Mouse (Mus musculus) embryo, embryonic 11.5 days (tissue): Measurements from ENCODE around the gene Ndufb5.
"Not testable (repeated sequence)": the region's sequence is repeated elsewhere in the genome, so short reads cannot be mapped to it uniquely, and the experiment has no call there.

Source experiments
- DNase-seq: peaks from one replicate; pipeline ENCODE4 v3.0.0-alpha.2; 2012; ENCODE audit warnings: low read depth, low spot score

Gene Ndufb5

GRCm38 (mm10) chr3:32736244-32737171 is at the start of gene Ndufb5:
Ndufb5 (plus strand) TSS chr3:32736990.
- DNase-seq: peak; percentile 96

GRCm38 (mm10) chr3:32687156-32687555 is 49.6 kb upstream of the Ndufb5 start:
- no peak for DNase-seq

- DNase-seq: no peak
Measured at GRCm38 (mm10) chr3:32689567-32689999, 47.2 kb upstream of the Ndufb5 start.

DNA sequence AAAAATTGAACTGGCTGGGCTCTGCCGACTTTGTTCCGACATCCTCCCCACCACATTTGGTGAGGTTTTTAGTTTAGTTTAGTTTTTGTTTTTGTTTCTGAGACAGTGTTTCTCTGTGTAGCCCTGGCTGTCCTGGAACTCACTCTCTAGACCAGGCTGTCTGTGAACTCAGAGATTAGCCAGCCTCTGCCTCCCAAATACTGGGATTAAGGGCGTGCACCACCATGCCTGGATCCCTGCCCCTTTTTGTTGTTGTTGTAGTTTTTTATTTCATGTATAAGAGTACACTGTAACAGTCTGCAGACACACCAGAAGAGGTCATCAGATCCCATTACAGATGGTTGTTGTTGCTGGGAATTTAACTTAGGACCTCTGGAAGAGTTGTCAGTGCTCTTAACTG is 46.8 kb upstream of the Ndufb5 start:
- DNase-seq: no peak

DNA sequence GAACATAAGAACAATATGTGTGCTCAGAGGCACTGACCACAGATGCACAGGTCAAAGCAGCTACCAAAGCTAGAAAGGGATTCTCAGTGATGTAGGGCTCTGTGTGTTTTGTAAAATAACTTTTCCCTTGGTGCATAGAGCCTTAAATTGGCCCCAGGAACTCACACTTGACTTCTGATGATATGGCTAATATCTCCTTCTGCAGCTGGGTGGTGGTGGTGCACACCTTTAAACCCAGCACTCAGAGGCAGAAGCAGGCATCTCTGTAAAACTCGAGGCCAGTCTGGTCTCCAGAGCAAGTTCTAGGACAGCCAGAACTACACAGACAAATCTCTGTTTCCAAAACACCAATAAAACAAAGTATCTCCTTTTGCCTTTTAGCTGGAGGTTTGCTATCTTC is 45.9 kb upstream of the Ndufb5 start:
- DNase-seq: no peak

GRCm38 (mm10) chr3:32691841-32692240 is 44.9 kb upstream of the Ndufb5 start:
- no peak for DNase-seq

GRCm38 (mm10) chr3:32694211-32694610 is 42.6 kb upstream of the Ndufb5 start:
- no peak for DNase-seq

DNA sequence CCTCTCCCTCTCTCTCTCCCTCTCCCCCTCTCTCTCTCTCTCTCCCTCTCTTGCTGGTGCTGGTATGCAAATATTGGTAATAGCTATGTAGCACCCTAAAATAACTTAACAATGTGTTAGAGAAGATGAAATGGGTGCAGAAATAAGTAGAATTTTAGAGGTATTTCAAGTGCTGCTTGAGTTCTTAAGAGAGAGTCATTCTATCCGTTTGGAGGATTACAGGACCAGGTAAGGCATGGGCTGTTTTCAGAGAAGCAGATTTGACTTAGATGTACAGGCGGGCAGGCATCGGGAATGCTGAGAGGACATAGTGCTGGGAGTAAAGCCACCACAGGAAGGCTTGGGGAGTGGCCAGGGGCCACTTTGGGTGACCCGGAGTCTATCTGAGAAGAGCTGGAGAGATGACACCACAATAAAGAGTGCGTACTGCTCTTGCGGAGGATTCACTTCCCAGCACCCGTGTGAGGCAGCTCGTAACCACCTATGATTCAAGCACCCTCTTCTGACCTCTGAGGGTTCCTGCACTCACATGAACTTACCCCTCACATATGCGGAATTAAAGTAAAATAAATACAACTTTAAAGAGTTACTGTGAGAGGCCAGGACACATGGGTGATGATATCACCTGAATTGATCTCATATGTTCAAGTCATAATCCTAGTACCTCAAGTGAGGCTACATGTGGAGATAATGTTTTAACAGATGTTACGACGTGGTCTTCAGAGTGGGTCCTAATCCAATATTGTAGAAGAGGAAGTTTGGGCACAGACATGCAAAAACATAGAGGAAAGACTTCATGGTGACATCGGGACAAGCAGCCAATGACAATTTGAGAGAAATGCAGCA is 41.8 kb upstream of the Ndufb5 start:
- no peak for DNase-seq

DNA sequence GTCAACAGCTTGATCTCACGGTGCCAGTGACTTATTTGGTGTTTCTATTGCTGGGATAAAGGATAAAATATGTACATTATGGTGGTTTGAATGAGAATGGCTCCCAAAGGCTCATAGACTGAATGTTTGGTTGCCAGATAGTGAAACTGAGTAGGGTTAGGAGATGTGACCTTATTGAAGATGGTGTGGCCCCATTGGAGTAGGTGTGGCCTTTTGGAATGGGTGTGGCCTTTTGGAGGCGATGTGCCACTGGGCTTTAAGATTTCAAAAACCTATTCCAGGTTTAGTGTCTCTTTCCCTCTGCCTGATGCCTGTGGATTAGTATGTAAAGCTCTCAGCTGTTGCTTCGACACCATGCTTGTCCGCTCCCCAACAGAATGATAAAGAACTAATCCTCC is 41.2 kb upstream of the Ndufb5 start:
- no peak for DNase-seq

GRCm38 (mm10) chr3:32698228-32698863 is 38.4 kb upstream of the Ndufb5 start:
- peak; percentile 72 for DNase-seq

- not testable (repeated sequence) for DNase-seq
Measured at GRCm38 (mm10) chr3:32704021-32704420, 32.8 kb upstream of the Ndufb5 start.

GRCm38 (mm10) chr3:32704632-32705031 is 32.2 kb upstream of the Ndufb5 start:
- DNase-seq: not testable (repeated sequence)

DNA sequence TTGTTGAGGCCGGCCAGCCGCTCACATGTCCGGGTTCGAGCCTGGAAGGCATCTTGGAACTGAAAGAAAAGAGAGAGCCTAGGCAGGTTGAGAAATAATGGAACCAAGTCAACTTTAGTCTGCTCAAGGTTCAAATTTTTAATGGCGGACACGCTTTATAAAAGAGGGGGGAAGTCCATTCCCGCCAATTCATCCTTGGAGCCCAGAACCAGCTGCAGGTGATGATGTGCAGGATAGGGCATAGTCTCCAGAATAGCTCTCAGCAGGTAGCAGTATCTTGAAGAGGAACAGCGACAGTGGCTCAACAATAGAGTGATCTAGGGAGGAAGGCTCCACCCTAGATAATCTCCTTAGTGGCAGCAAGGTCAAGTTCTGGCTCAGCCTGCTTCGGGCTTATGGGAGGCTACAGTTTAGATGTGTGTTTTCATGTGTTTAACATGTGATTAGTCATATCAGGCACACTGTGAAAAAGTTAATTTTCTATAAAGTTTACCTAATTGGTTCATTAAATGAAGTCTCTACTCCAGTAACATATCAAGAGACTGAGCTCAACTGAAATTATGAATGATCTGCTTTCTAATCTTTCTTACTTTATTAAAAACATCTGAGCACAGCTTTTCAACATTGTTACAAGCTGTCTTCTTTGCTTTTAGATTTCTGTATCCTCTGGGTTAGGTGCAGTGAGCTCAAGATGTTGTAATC is 31.0 kb upstream of the Ndufb5 start, which contains the start of gene Actl6a:
Gene Actl6a, plus strand, starts transcription at position 652 of the 702 bp plus-strand sequence.
- not testable (repeated sequence) for DNase-seq

DNA sequence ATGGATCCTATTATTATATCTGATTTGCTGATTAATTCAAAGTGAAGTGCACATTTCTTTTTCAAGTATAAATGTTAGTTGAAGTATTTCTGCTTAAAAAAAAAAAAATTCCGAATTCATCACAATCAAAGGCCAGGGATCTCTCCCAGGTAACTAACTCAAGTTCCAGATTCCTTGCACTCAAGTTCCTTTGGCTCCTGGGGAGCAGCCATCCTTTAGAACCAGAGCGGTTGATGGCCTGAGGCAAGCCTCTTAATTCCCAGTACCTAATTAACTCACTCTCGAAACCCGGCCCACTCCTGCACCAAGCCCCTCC is 28.8 kb upstream of the Ndufb5 start:
- no peak for DNase-seq

DNA sequence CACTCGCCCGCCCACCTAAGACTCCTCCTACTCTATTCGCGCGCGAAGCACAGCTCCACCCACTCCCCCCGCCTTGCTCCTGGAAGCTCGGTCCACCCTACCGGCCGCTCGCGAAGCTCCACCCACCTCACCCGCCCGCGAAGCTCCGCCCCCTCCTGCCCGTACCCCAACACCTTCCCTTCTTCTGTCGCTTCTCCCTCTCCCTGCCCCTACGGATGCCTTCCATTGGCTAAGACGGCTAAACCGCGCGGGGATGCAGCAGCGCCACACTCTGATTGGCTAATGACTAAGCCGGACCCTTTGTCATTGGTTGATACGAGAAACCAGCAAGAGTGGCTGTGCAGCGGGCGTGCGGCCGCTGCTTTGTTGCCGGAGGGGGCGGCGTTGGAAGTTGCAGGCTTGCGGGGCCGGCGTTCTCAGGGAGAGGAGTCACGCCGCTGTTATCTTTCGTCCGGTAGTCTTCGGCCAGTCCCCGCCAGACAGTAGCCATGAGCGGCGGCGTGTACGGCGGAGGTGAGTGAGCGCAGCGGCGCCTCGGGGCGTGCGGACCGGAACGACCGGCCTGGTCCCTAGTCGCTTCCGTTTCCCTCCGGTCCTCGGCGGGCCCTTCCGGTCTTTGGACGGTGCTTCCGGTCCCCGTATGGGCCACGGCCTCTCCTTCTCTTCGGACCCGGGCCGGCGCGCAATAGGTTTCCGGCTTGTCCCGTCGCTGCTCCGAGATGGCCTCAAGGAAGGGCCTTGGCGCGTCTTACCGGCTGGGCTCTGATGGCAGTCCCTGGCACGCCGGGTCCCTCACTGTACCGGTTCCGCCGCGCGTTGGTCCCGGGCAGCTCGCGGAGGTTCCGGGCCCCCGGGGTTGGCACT is 28.2 kb upstream of the Ndufb5 start:
- peak; percentile 98 for DNase-seq

- no peak for DNase-seq
Measured at GRCm38 (mm10) chr3:32709388-32709787, 27.4 kb upstream of the Ndufb5 start.

GRCm38 (mm10) chr3:32713711-32714110 is 23.1 kb upstream of the Ndufb5 start:
- DNase-seq: no peak

DNA sequence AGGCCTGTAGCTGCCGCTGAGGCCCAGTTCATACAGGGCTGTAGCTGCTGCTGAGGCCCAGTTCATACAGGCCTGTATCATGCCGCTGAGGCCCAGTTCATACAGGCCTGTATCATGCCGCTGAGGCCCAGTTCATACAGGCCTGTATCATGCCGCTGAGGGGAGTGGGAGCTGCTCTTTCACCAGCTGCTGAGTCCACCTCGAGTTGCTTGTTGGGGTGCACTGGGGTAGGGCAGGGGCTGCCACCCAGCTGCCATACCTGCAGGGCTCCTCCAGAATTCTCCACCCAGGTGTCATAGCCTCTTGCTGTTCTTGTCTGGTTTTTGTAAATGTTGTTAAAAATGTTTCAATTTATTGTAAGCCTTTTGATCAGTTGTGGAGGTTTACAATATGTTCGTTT is 19.4 kb upstream of the Ndufb5 start:
- DNase-seq: not testable (repeated sequence)

DNA sequence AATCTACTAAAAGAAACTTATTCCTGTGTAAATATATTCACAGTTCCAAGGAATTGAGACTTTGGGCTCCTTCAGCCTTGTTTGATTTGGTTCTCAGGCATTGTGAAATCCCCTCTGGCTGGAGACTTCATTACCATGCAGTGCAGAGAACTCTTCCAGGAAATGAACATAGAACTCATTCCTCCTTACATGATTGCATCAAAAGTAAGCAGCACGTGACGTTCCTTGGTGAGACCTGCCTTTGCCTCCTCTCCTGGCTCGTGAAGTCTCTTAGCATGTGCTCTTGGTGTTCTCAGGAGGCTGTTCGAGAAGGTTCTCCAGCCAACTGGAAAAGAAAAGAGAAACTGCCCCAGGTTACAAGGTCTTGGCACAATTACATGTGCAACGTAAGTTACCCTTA is 18.5 kb upstream of the Ndufb5 start:
- no peak for DNase-seq

DNA sequence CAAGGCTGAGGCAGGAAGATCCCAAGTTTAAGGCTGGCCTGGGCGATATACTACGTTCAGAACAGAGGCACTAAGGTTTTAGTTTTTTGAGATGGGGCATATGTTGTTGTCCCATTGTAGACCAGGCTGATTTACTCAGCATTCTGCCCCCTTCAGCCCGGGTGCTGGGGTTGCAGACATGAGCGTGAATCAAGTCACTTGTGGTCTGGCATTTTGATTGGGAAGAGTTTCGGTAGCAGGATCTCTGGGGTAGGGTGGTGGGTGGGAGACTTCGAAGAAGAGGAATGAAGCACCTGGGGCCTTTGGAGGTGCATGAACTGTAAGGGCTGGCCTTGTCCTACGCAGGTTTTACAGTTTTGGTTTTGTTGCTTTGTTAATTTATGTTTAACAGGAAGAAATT is 12.6 kb upstream of the Ndufb5 start:
- DNase-seq: no peak
